Mouse (Mus musculus): ENCODE data around the gene Prmt8. TPM values are rescaled to one million over a fixed set of nuclear protein-coding genes. Genes with fewer than 3 reads are reported as not detected.

Prmt8 gene
- total and polyA plus RNA-seq, 3 experiments, result not detected

- no peaks in the 10 kb centered on the region for H3K79me2 ChIP-seq (ENCODE audit: control insufficient read depth, insufficient read depth, low read length, poor library complexity)
- H3K4me3 ChIP-seq (ENCODE audit: control insufficient read depth in 1 of 2, insufficient read depth in 1 of 2, low read depth in 2 of 2, low read length in 2 of 2), result no peak overlapping the region
- H3K9me3 ChIP-seq (replicated peaks; ENCODE audit: insufficient read depth, low read length), result no peaks in the 10 kb centered on the region
- H3K27ac ChIP-seq (ENCODE audit: control insufficient read depth, low read depth, low read length), result no peak overlapping the region
- no peaks in the 10 kb centered on the region for H3K4me1 ChIP-seq (ENCODE audit: control insufficient read depth in 1 of 2, insufficient read depth in 2 of 2, low read length in 2 of 2)
- H3K9ac ChIP-seq (ENCODE audit: control insufficient read depth, low read depth, low read length, poor library complexity, severe bottlenecking), result no peak overlapping the region
- DNase-seq (ENCODE audit: low read depth, low spot score), result no peak
- no peaks in the 10 kb centered on the region for H3K36me3 ChIP-seq (ENCODE audit: control insufficient read depth in 1 of 2, insufficient read depth in 2 of 2, low read length in 2 of 2)
- H3K27me3 ChIP-seq (ENCODE audit: control insufficient read depth in 1 of 2, insufficient read depth in 2 of 2, low read length in 2 of 2), result no peaks in the 10 kb centered on the region
- TF ChIP-seq ZNF384 (IDR thresholded peaks at IDR 0.05; ENCODE audit: low read depth, low read length), result no peak
- TF ChIP-seq ZMIZ1 (IDR thresholded peaks at IDR 0.05; ENCODE audit: low read depth, low read length), result no peak
- no peak for TF ChIP-seq POLR2A (IDR thresholded peaks at IDR 0.05; ENCODE audit: control insufficient read depth in 1 of 2, insufficient read depth in 1 of 2, low read depth in 1 of 2, low read length in 2 of 2, poor library complexity in 1 of 2)
- TF ChIP-seq TAL1 (IDR thresholded peaks at IDR 0.05; ENCODE audit: low read length), result no peak
- no peak for TF ChIP-seq USF2 (IDR thresholded peaks at IDR 0.05; ENCODE audit: borderline replicate concordance in 1 of 2, insufficient read depth in 1 of 2, low read depth in 1 of 2, low read length in 2 of 2)
- TF ChIP-seq CHD1 (IDR thresholded peaks at IDR 0.05; ENCODE audit: low read depth, low read length), result no peak
- TF ChIP-seq NRF1 (IDR thresholded peaks at IDR 0.05; ENCODE audit: insufficient read depth, low read depth, low read length, poor library complexity, severe bottlenecking), result no peak
- TF ChIP-seq ZC3H11A (IDR thresholded peaks at IDR 0.05; ENCODE audit: low read depth, low read length), result no peak
- no peak for TF ChIP-seq MXI1 (IDR thresholded peaks at IDR 0.05; ENCODE audit: low read depth, low read length)
- no peak for TF ChIP-seq HCFC1 (IDR thresholded peaks at IDR 0.05; ENCODE audit: low read depth, low read length)
Observed at GRCm38 (mm10) chr6:127693681-127694080, 75.6 kb downstream of the Prmt8 start.

- Histone ChIP-seq H3K9me3 (replicated peaks; ENCODE audit: insufficient read depth, low read length) (no peaks in the 10 kb centered on the region), H3K79me2 (ENCODE audit: control insufficient read depth, insufficient read depth, low read length, poor library complexity) (no peaks in the 10 kb centered on the region), H3K9ac (ENCODE audit: control insufficient read depth, low read depth, low read length, poor library complexity, severe bottlenecking) (no peak overlapping the region), H3K27ac (ENCODE audit: control insufficient read depth, low read depth, low read length) (no peak overlapping the region), H3K4me1 (ENCODE audit: control insufficient read depth in 1 of 2, insufficient read depth in 2 of 2, low read length in 2 of 2) (no peaks in the 10 kb centered on the region), H3K36me3 (ENCODE audit: control insufficient read depth in 1 of 2, insufficient read depth in 2 of 2, low read length in 2 of 2) (no peaks in the 10 kb centered on the region), H3K27me3 (ENCODE audit: control insufficient read depth in 1 of 2, insufficient read depth in 2 of 2, low read length in 2 of 2) (no peaks in the 10 kb centered on the region), H3K4me3 (ENCODE audit: control insufficient read depth in 1 of 2, insufficient read depth in 1 of 2, low read depth in 2 of 2, low read length in 2 of 2) (no peak overlapping the region)
- TF ChIP-seq CHD2 (IDR thresholded peaks at IDR 0.05; ENCODE audit: low read length) (no peak), MAZ (IDR thresholded peaks at IDR 0.05; ENCODE audit: low read depth, low read length) (no peak), POLR2A (IDR thresholded peaks at IDR 0.05; ENCODE audit: control insufficient read depth in 1 of 2, insufficient read depth in 1 of 2, low read depth in 1 of 2, low read length in 2 of 2, poor library complexity in 1 of 2) (no peak), MAFK (IDR thresholded peaks at IDR 0.05; ENCODE audit: borderline replicate concordance, low read depth, low read length) (no peak), CHD1 (IDR thresholded peaks at IDR 0.05; ENCODE audit: low read depth, low read length) (no peak), SIN3A (IDR thresholded peaks at IDR 0.05; ENCODE audit: low read length) (no peak), SMC3 (IDR thresholded peaks at IDR 0.05; ENCODE audit: low read depth, low read length) (no peak), ZKSCAN1 (IDR thresholded peaks at IDR 0.05; ENCODE audit: low read depth, low read length) (no peak), POLR2AphosphoS5 (IDR thresholded peaks at IDR 0.05; ENCODE audit: borderline replicate concordance, low read depth, low read length) (no peak), GATA1 (IDR thresholded peaks at IDR 0.05; ENCODE audit: low read depth, low read length) (no peak), JUND (IDR thresholded peaks at IDR 0.05; ENCODE audit: low read depth, low read length) (no peak)
- DNase-seq (ENCODE audit: low read depth, low spot score), result no peak
Observed at GRCm38 (mm10) chr6:127692298-127692697, 77.0 kb downstream of the Prmt8 start.
